Mouse (Mus musculus): ENCODE data around the gene Tor1aip1. TPM values are rescaled to one million over a fixed set of nuclear protein-coding genes. Genes with fewer than 3 reads are reported as not detected.
A peak's percentile ranks its signal among the peaks of the same experiment; 100 is the strongest.

Gene Tor1aip1
- polyA plus RNA-seq, 1 experiment, result 17.5 TPM

- H3K27ac ChIP-seq (ENCODE audit: insufficient read depth, low read length), result peak within 1 kb of the TSS; percentile 100
- H3K4me1 ChIP-seq (ENCODE audit: control insufficient read depth, insufficient read depth, insufficient read length), result peaks cover 3% of the 10 kb centered on the region; the same call in 1 of the 2 replicates
- DNase-seq (ENCODE audit: low read depth in 1 of 2, low spot score in 2 of 2), result peak in 1 of 2 experiments; percentile 59
- H3K36me3 ChIP-seq (ENCODE audit: control insufficient read depth, insufficient read depth, low read length), result peaks cover 19% of the 10 kb centered on the region
- WGBS, result under 1% methylated on average over 59 of the region's 59 CpGs
- H3K27me3 ChIP-seq (ENCODE audit: control insufficient read depth, insufficient read depth, low read length), result no peaks in the 10 kb centered on the region
- H3K4me3 ChIP-seq (ENCODE audit: extremely low read depth, insufficient read depth, insufficient read length), result peak within 1 kb of the TSS; percentile 94
- TF ChIP-seq POLR2A (IDR thresholded peaks at IDR 0.05; ENCODE audit: low read depth, low read length), result peak; percentile 76; the same call in 1 of the 2 replicates
- no peak for TF ChIP-seq CTCF (IDR thresholded peaks at IDR 0.05; ENCODE audit: extremely low read depth, insufficient read depth, insufficient read length, insufficient replicate concordance)
These were observed 881 bp downstream of the Tor1aip1 start, which contains the start of gene Tor1aip2 for GRCm38 (mm10) chr1:156035269-156035929. Tor1aip2 (plus strand) TSS chr1:156035403.

GRCm38 (mm10) chr1:156034661-156035060 lies 1.6 kb downstream of the Tor1aip1 start:
- Histone ChIP-seq H3K27ac (ENCODE audit: insufficient read depth, low read length) (peak overlapping the region; percentile 100; the same call in 1 of the 2 replicates), H3K27me3 (ENCODE audit: control insufficient read depth, insufficient read depth, low read length) (no peaks in the 10 kb centered on the region), H3K4me1 (ENCODE audit: control insufficient read depth, insufficient read depth, insufficient read length) (peaks cover 3% of the 10 kb centered on the region; the same call in 1 of the 2 replicates), H3K4me3 (ENCODE audit: extremely low read depth, insufficient read depth, insufficient read length) (peak overlapping the region; percentile 52), H3K36me3 (ENCODE audit: control insufficient read depth, insufficient read depth, low read length) (peaks cover 23% of the 10 kb centered on the region)
- WGBS, result 4% methylated on average over 1 of the region's 1 CpGs
- no peak for DNase-seq (ENCODE audit: low read depth in 1 of 2, low spot score in 2 of 2)
- TF ChIP-seq CTCF (IDR thresholded peaks at IDR 0.05; ENCODE audit: extremely low read depth, insufficient read depth, insufficient read length, insufficient replicate concordance) (no peak), POLR2A (IDR thresholded peaks at IDR 0.05; ENCODE audit: low read depth, low read length) (no peak)

GRCm38 (mm10) chr1:156033921-156034320 lies 2.4 kb downstream of the Tor1aip1 start:
- Histone ChIP-seq H3K27ac (ENCODE audit: insufficient read depth, low read length) (no peak overlapping the region), H3K4me3 (ENCODE audit: extremely low read depth, insufficient read depth, insufficient read length) (no peak overlapping the region), H3K36me3 (ENCODE audit: control insufficient read depth, insufficient read depth, low read length) (peaks cover 28% of the 10 kb centered on the region), H3K27me3 (ENCODE audit: control insufficient read depth, insufficient read depth, low read length) (no peaks in the 10 kb centered on the region), H3K4me1 (ENCODE audit: control insufficient read depth, insufficient read depth, insufficient read length) (peaks cover 3% of the 10 kb centered on the region; the same call in 1 of the 2 replicates)
- DNase-seq (ENCODE audit: low read depth in 1 of 2, low spot score in 2 of 2), result no peak
- WGBS, result 86% methylated on average over 7 of the region's 7 CpGs
- TF ChIP-seq POLR2A (IDR thresholded peaks at IDR 0.05; ENCODE audit: low read depth, low read length), result no peak
- no peak for TF ChIP-seq CTCF (IDR thresholded peaks at IDR 0.05; ENCODE audit: extremely low read depth, insufficient read depth, insufficient read length, insufficient replicate concordance)

- H3K27me3 ChIP-seq (ENCODE audit: control insufficient read depth, insufficient read depth, low read length), result no peaks in the 10 kb centered on the region
- H3K4me1 ChIP-seq (ENCODE audit: control insufficient read depth, insufficient read depth, insufficient read length), result peaks cover 5% of the 10 kb centered on the region
- H3K4me3 ChIP-seq (ENCODE audit: extremely low read depth, insufficient read depth, insufficient read length), result no peak overlapping the region
- no peak for DNase-seq (ENCODE audit: low read depth in 1 of 2, low spot score in 2 of 2)
- TF ChIP-seq CTCF (IDR thresholded peaks at IDR 0.05; ENCODE audit: extremely low read depth, insufficient read depth, insufficient read length, insufficient replicate concordance), result no peak
- TF ChIP-seq POLR2A (IDR thresholded peaks at IDR 0.05; ENCODE audit: low read depth, low read length), result no peak
- 61% methylated on average over 4 of the region's 4 CpGs for WGBS
- H3K27ac ChIP-seq (ENCODE audit: insufficient read depth, low read length), result peak overlapping the region; percentile 43; the same call in 1 of the 2 replicates
- H3K36me3 ChIP-seq (ENCODE audit: control insufficient read depth, insufficient read depth, low read length), result peaks cover 40% of the 10 kb centered on the region
These were observed 7.8 kb downstream of the Tor1aip1 start for GRCm38 (mm10) chr1:156028340-156028975.

- no peak for DNase-seq (ENCODE audit: low read depth in 1 of 2, low spot score in 2 of 2)
- H3K27ac ChIP-seq (ENCODE audit: insufficient read depth, low read length), result 0 out of 2 replicates have a peak overlapping the region, but pooled peaks have one; percentile 43
- WGBS, result 72% methylated on average over 3 of the region's 3 CpGs
- peaks cover 39% of the 10 kb centered on the region for H3K36me3 ChIP-seq (ENCODE audit: control insufficient read depth, insufficient read depth, low read length)
- TF ChIP-seq CTCF (IDR thresholded peaks at IDR 0.05; ENCODE audit: extremely low read depth, insufficient read depth, insufficient read length, insufficient replicate concordance) (no peak), POLR2A (IDR thresholded peaks at IDR 0.05; ENCODE audit: low read depth, low read length) (no peak)
- H3K27me3 ChIP-seq (ENCODE audit: control insufficient read depth, insufficient read depth, low read length), result no peaks in the 10 kb centered on the region
- H3K4me1 ChIP-seq (ENCODE audit: control insufficient read depth, insufficient read depth, insufficient read length), result peaks cover 5% of the 10 kb centered on the region
- no peak overlapping the region for H3K4me3 ChIP-seq (ENCODE audit: extremely low read depth, insufficient read depth, insufficient read length)
These were observed 8.4 kb downstream of the Tor1aip1 start for GRCm38 (mm10) chr1:156027849-156028248.

- Histone ChIP-seq H3K36me3 (ENCODE audit: control insufficient read depth, insufficient read depth, low read length) (peaks cover 35% of the 10 kb centered on the region), H3K27me3 (ENCODE audit: control insufficient read depth, insufficient read depth, low read length) (no peaks in the 10 kb centered on the region), H3K27ac (ENCODE audit: insufficient read depth, low read length) (no peak overlapping the region), H3K4me3 (ENCODE audit: extremely low read depth, insufficient read depth, insufficient read length) (no peak overlapping the region), H3K4me1 (ENCODE audit: control insufficient read depth, insufficient read depth, insufficient read length) (peaks cover 5% of the 10 kb centered on the region)
- WGBS, result 73% methylated on average over 8 of the region's 8 CpGs
- no peak for DNase-seq (ENCODE audit: low read depth in 1 of 2, low spot score in 2 of 2)
- TF ChIP-seq POLR2A (IDR thresholded peaks at IDR 0.05; ENCODE audit: low read depth, low read length), result no peak
- TF ChIP-seq CTCF (IDR thresholded peaks at IDR 0.05; ENCODE audit: extremely low read depth, insufficient read depth, insufficient read length, insufficient replicate concordance), result no peak
These were observed 11.3 kb downstream of the Tor1aip1 start for GRCm38 (mm10) chr1:156024831-156025503.

Data from spleen, adult 2 months (tissue).